Mouse (Mus musculus) adrenal gland, adult 8-10 months (tissue): Measurements from ENCODE around the gene Cks2. TPM values are rescaled to one million over a fixed set of nuclear protein-coding genes. Genes with fewer than 3 reads are reported as not detected.
"Not testable (repeated sequence)": the region's sequence is repeated elsewhere in the genome, so short reads cannot be mapped to it uniquely, and the experiment has no call there.

ENCODE experiments used
- DNase-seq: peaks from one replicate; pipeline ENCODE4 v3.0.0; 2022
- total RNA-seq, 4 experiments: library from RNA; stranded (reverse); gene quantifications; 2 replicates each; pipeline ENCODE4 v1.2.4; 2022

Cks2 gene
- total RNA-seq = 1 to 10 TPM; 3.4 to 7.4 (median 5.3) TPM

- DNase-seq = peak; percentile 97
Observed at GRCm38 (mm10) chr13:51644829-51645789, at the start of gene Cks2. Gene Cks2 (plus strand): TSS chr13:51645232.

GRCm38 (mm10) chr13:51595404-51595803 lies 49.6 kb upstream of the Cks2 start:
- no peak for DNase-seq

- no peak for DNase-seq
Observed at GRCm38 (mm10) chr13:51598063-51598462, 47.0 kb upstream of the Cks2 start.

- DNase-seq = no peak
Observed at GRCm38 (mm10) chr13:51600169-51600568, 44.9 kb upstream of the Cks2 start.

GRCm38 (mm10) chr13:51602764-51603163 lies 42.3 kb upstream of the Cks2 start:
- no peak for DNase-seq

GRCm38 (mm10) chr13:51603221-51603893 lies 41.7 kb upstream of the Cks2 start:
- DNase-seq = no peak

GRCm38 (mm10) chr13:51603894-51604244 lies 41.2 kb upstream of the Cks2 start:
- no peak for DNase-seq

- no peak for DNase-seq
Observed at GRCm38 (mm10) chr13:51609231-51609630, 35.8 kb upstream of the Cks2 start.

GRCm38 (mm10) chr13:51611060-51611459 lies 34.0 kb upstream of the Cks2 start:
- no peak for DNase-seq

- DNase-seq = no peak
Observed at GRCm38 (mm10) chr13:51611500-51611899, 33.5 kb upstream of the Cks2 start.

- DNase-seq = no peak
Observed at GRCm38 (mm10) chr13:51615815-51616214, 29.2 kb upstream of the Cks2 start.

- no peak for DNase-seq
Observed at GRCm38 (mm10) chr13:51616417-51617044, 28.5 kb upstream of the Cks2 start.

- no peak for DNase-seq
Observed at GRCm38 (mm10) chr13:51617306-51617705, 27.7 kb upstream of the Cks2 start.

GRCm38 (mm10) chr13:51617861-51618260 lies 27.2 kb upstream of the Cks2 start:
- DNase-seq = no peak

- no peak for DNase-seq
Observed at GRCm38 (mm10) chr13:51618602-51619001, 26.4 kb upstream of the Cks2 start.

GRCm38 (mm10) chr13:51622626-51623025 lies 22.4 kb upstream of the Cks2 start:
- no peak for DNase-seq

- DNase-seq = no peak
Observed at GRCm38 (mm10) chr13:51623678-51624077, 21.4 kb upstream of the Cks2 start.

- DNase-seq = no peak
Observed at GRCm38 (mm10) chr13:51628273-51628848, 16.7 kb upstream of the Cks2 start.

- DNase-seq = no peak
Observed at GRCm38 (mm10) chr13:51631354-51631992, 13.6 kb upstream of the Cks2 start.

- DNase-seq = no peak
Observed at GRCm38 (mm10) chr13:51632560-51633218, 12.3 kb upstream of the Cks2 start.

- DNase-seq = not testable (repeated sequence)
Observed at GRCm38 (mm10) chr13:51635384-51635783, 9.6 kb upstream of the Cks2 start.

GRCm38 (mm10) chr13:51638958-51639357 lies 6.1 kb upstream of the Cks2 start:
- DNase-seq = no peak
